Mouse (Mus musculus): ENCODE data around the gene Lrrc34. TPM values are rescaled to one million over a fixed set of nuclear protein-coding genes. Genes with fewer than 3 reads are reported as not detected.

Gene Lrrc34
- 2.9 TPM for polyA plus RNA-seq (2014; fragmentation: Illumina TruSeq; extraction: RNeasy Lipid Tissue Mini Kit (QIAGEN cat#74804); ENCODE audit: low read depth, low replicate concordance)

DNA sequence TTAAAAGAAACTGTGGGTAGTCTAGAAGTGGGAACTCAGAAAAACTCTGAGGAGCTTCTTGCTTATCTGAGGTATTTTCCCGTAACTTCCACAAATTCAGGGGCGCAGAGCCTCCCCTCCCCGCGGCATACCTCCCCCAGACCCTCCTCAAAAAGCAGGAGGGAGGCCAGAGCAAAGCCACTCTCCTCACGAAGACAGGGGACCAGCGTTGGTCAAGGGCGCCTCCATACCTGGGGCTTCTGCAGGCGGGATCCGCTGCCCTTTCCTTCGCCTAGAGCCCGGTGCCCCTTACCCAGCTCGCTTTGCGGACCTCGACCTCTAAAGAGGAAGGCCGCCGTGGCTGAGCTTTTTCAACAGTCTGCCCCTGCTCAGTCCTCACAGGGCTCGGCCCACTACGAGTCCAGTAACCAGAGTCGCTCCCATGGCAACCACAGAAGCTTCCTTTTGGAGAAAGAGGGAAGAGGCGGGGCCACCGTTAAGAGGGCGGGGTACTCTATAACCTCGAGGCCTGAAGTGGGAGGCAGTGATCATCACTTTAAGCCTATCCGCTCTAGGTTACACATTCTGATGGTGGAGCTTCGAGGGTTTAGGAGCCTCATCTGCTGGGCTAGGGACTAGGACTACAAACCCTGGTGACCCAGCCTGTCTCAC lies at the start of gene Lrrc34:
TSS of gene Lrrc34 (minus strand) at position 430 of the 651 bp plus-strand sequence.

DNA sequence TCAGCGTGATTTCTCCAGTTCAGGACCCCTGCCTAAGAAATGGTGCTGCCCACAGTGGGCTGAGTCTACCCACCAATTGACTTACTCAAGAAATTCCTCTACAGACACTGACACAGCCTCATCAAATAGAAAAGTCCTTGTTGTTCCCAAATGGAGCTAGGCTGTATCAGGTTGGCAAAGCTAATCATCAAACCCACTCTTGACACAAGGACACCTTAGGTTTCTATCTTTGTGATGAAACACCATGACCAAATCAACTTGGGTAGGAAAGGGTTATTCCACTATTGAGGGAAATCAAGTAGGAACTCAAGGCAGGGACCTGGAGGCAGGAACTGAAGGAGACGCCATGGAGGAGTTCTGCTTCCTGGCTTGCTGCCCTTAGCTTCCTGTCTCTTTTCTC lies 3.5 kb downstream of the Lrrc34 start, which contains the start of gene Lrriq4:
TSS of gene Lrriq4 (plus strand) at position 301 of the 400 bp plus-strand sequence.

GRCm38 (mm10) chr3:30602065-30602739 lies 45.5 kb downstream of the Lrrc34 start, which contains the start of gene Mynn:
Gene Mynn, plus strand, starts transcription at chr3:30602065.

DNA sequence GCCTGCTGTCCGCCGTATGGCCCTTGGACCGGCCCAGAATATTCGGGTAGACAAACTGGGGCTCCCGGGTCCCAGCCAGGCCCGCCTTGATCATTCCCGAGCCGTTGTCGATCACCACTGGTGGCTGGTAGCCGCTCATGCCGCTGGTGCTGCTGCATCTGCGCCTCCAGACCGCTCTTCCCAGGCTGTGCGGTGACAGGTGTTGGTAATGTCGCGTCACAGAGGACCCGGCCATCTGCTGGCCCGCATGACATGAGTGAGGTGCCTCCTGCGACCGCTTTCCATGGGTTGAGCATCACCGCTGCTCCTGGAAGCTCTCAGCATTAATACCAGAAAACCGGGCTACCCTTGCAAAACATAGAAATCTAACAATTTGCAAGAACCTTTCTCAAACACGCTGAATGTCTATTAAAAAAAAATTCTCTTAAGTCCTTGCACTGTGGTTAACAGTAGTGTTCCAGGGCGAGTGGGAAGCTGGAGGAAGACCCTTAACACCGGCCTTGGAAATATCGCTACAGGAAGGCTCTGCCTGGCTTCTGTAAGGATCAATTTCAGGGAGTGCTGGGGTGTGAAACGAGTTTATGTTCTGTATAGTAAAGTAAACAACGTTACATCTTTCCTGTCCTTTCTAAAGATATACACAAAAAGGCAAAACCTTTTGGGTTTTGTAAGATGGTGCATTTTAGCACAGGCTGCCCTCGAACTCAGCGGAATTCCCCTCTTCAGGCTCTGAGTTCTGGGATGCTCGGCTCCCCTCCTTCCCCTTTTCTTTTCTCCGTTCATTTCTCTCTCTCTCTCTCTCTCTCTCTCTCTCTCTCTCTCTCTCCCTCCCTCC lies 47.7 kb downstream of the Lrrc34 start, which contains the start of gene Actrt3:
TSS of gene Actrt3 (minus strand) at position 229 of the 835 bp plus-strand sequence.

Other genes with a start within 250 kb of the Lrrc34 start
- 72.1 TPM for gene Mecom, start 99.9 kb downstream of the Lrrc34 start, polyA plus RNA-seq (2014; fragmentation: Illumina TruSeq; extraction: RNeasy Lipid Tissue Mini Kit (QIAGEN cat#74804); ENCODE audit: low read depth, low replicate concordance)
- gene Actrt3, start 47.9 kb downstream of the Lrrc34 start, polyA plus RNA-seq (2014; fragmentation: Illumina TruSeq; extraction: RNeasy Lipid Tissue Mini Kit (QIAGEN cat#74804); ENCODE audit: low read depth, low replicate concordance) = not detected
- gene Mynn, start 45.8 kb downstream of the Lrrc34 start, polyA plus RNA-seq (2014; fragmentation: Illumina TruSeq; extraction: RNeasy Lipid Tissue Mini Kit (QIAGEN cat#74804); ENCODE audit: low read depth, low replicate concordance) = 40.3 TPM
- 0.24 TPM for gene Lrriq4, start 3.4 kb downstream of the Lrrc34 start, polyA plus RNA-seq (2014; fragmentation: Illumina TruSeq; extraction: RNeasy Lipid Tissue Mini Kit (QIAGEN cat#74804); ENCODE audit: low read depth, low replicate concordance)
- 15.0 TPM for gene Lrrc31, start 52.0 kb upstream of the Lrrc34 start, polyA plus RNA-seq (2014; fragmentation: Illumina TruSeq; extraction: RNeasy Lipid Tissue Mini Kit (QIAGEN cat#74804); ENCODE audit: low read depth, low replicate concordance)
- not detected for gene Samd7, start 98.4 kb upstream of the Lrrc34 start, polyA plus RNA-seq (2014; fragmentation: Illumina TruSeq; extraction: RNeasy Lipid Tissue Mini Kit (QIAGEN cat#74804); ENCODE audit: low read depth, low replicate concordance)
- gene Sec62, start 145.0 kb upstream of the Lrrc34 start, polyA plus RNA-seq (2014; fragmentation: Illumina TruSeq; extraction: RNeasy Lipid Tissue Mini Kit (QIAGEN cat#74804); ENCODE audit: low read depth, low replicate concordance) = 453 TPM
- 49.6 TPM for gene Gpr160, start 208.1 kb upstream of the Lrrc34 start, polyA plus RNA-seq (2014; fragmentation: Illumina TruSeq; extraction: RNeasy Lipid Tissue Mini Kit (QIAGEN cat#74804); ENCODE audit: low read depth, low replicate concordance)

All from kidney, adult 10 weeks (tissue).